Mouse (Mus musculus) R1 (cell line): ENCODE measurements around the gene Mlx.

Experiments
- DNase-seq: peaks from one replicate; pipeline ENCODE4 v3.0.0-alpha.2; 2018; ENCODE audit warnings: low read depth, low spot score

Gene Mlx

GRCm38 (mm10) chr11:101138536-101139181 is 51.6 kb downstream of the Mlx start:
- DNase-seq: peak; percentile 78

- no peak for DNase-seq
Measured at GRCm38 (mm10) chr11:101140164-101140819, 53.2 kb downstream of the Mlx start.

- no peak for DNase-seq
Measured at GRCm38 (mm10) chr11:101141088-101141487, 54.0 kb downstream of the Mlx start.
